Mouse (Mus musculus) C2C12 (cell line): ENCODE results near the gene Myo9b.
A peak's percentile ranks its signal among the peaks of the same experiment; 100 is the strongest.

Experiments used
- CTCF ChIP-seq: IDR thresholded peaks from one replicate; pipeline ENCODE4 v1.5.1; 2011; ENCODE audit not compliant: control insufficient read depth, insufficient read depth, insufficient read length
- MYOD1 ChIP-seq: IDR thresholded peaks from one replicate; pipeline ENCODE4 v1.6.1; 2011; ENCODE audit warnings: low read depth; ENCODE audit not compliant: control insufficient read depth, insufficient read length
- MYOG ChIP-seq: IDR thresholded peaks from one replicate; pipeline ENCODE4 v1.6.1; 2011; ENCODE audit not compliant: control insufficient read depth, insufficient read length; ENCODE audit errors: extremely low read depth
- USF1 ChIP-seq: IDR thresholded peaks from one replicate; pipeline ENCODE4 v1.6.1; 2011; ENCODE audit warnings: low read depth, mild to moderate bottlenecking, control low read depth, moderate library complexity

DNA sequence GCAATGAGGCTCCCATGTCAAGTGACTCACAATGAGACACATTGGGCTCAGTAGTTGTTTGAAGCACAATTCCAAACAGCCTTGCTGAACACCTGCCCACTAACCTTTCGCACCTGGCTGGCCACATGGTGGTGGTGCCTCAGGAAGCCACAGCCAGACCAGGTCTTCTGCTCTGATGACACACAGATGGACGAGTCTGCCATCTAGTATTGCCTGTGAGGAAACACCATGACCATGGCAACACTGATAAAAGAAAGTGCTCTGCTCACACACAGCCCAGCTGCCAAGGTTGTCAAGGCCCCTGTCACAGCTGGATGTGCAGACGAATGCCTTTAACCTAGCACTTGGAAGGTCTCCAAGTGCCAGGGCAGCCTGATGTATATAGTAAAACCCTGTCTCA lies 78.6 kb downstream of the Myo9b start:
- TF ChIP-seq CTCF: no peak
- no peak for TF ChIP-seq MYOG
- TF ChIP-seq USF1: no peak
- TF ChIP-seq MYOD1: peak; percentile 93
